ENCODE assay signal across 8 mouse cellular contexts in genomic region chrX:135752832-135753231, GRCm38 (mm10). TPM values are rescaled to one million over a fixed set of nuclear protein-coding genes. Genes with fewer than 3 reads are reported as not detected.
DNase-seq lines count a peak whose midpoint lies in the region; ATAC-seq and TF ChIP-seq lines count a peak whose summit lies in the region.

No protein-coding gene starts in this region.

- TF ChIP-seq CTCF in kidney, adult 2 months (conservative IDR thresholded peaks at IDR 0.05; ENCODE audit: insufficient read depth, insufficient read length, low read depth, low read length) = peak; percentile 72
- peak; percentile 60; the same call in 1 of the 2 replicates for TF ChIP-seq CTCF in testis, adult 2 months (IDR thresholded peaks at IDR 0.05; ENCODE audit: control insufficient read depth, insufficient read depth, insufficient replicate concordance, low read depth, low read length)

- no peak for TF ChIP-seq POLR2A in kidney, adult 2 months (IDR thresholded peaks at IDR 0.05; ENCODE audit: low read depth, low read length)
- no peak for TF ChIP-seq POLR2A in testis, adult 2 months (IDR thresholded peaks at IDR 0.05; ENCODE audit: control insufficient read depth, low read depth, low read length)

- no peak overlapping the region for H3K27ac ChIP-seq in midbrain, embryonic 10.5 days (replicated peaks)
- H3K27ac ChIP-seq in midbrain, embryonic 16.5 days (ENCODE audit: low read length) = no peak overlapping the region
- H3K27ac ChIP-seq in kidney, adult 2 months (ENCODE audit: insufficient read depth, low read depth, low read length) = no peak overlapping the region
- no peak overlapping the region for H3K27ac ChIP-seq in limb, embryonic 11.5 days (replicated peaks; ENCODE audit: low read depth, low read length)
- no peak overlapping the region for H3K27ac ChIP-seq in neural tube, embryonic 13.5 days (replicated peaks)
- H3K27ac ChIP-seq in testis, adult 2 months (ENCODE audit: control insufficient read depth, insufficient read depth, low read depth, low read length) = no peak overlapping the region

- H3K4me2 ChIP-seq in midbrain, embryonic 16.5 days (ENCODE audit: low read length) = no peak overlapping the region
- H3K4me2 ChIP-seq in limb, embryonic 11.5 days (ENCODE audit: low read depth, severe bottlenecking) = no peak overlapping the region
- no peak overlapping the region for H3K4me2 ChIP-seq in neural tube, embryonic 13.5 days

- no peaks in the 10 kb centered on the region for H3K9me3 ChIP-seq in midbrain, embryonic 10.5 days (replicated peaks)
- no peaks in the 10 kb centered on the region for H3K9me3 ChIP-seq in midbrain, embryonic 16.5 days (replicated peaks; ENCODE audit: control insufficient read depth, low read length, poor library complexity, severe bottlenecking)
- H3K9me3 ChIP-seq in limb, embryonic 11.5 days (ENCODE audit: control insufficient read depth, low read length) = no peaks in the 10 kb centered on the region
- H3K9me3 ChIP-seq in neural tube, embryonic 13.5 days = no peaks in the 10 kb centered on the region

- peaks cover 12% of the 10 kb centered on the region; the same call in 1 of the 2 replicates for H3K27me3 ChIP-seq in midbrain, embryonic 10.5 days (ENCODE audit: low read depth, poor library complexity, severe bottlenecking)
- H3K27me3 ChIP-seq in midbrain, embryonic 16.5 days (ENCODE audit: control insufficient read depth, insufficient read depth, low read depth, low read length) = no peaks in the 10 kb centered on the region
- H3K27me3 ChIP-seq in kidney, adult 2 months (replicated peaks; ENCODE audit: control insufficient read depth, insufficient read depth, low read length) = no peaks in the 10 kb centered on the region
- H3K27me3 ChIP-seq in limb, embryonic 11.5 days (ENCODE audit: control insufficient read depth, insufficient read depth, low read length) = no peaks in the 10 kb centered on the region
- H3K27me3 ChIP-seq in neural tube, embryonic 13.5 days = no peaks in the 10 kb centered on the region
- H3K27me3 ChIP-seq in testis, adult 2 months (ENCODE audit: control insufficient read depth, insufficient read depth, low read length) = no peaks in the 10 kb centered on the region

- H3K9ac ChIP-seq in midbrain, embryonic 16.5 days (ENCODE audit: low read depth, low read length) = no peak overlapping the region
- no peak overlapping the region for H3K9ac ChIP-seq in limb, embryonic 11.5 days (ENCODE audit: low read length)
- H3K9ac ChIP-seq in neural tube, embryonic 13.5 days = no peak overlapping the region

- WGBS in midbrain, embryonic 10.5 days = 0% methylated on average over 2 of the region's 2 CpGs
- 10% methylated on average over 2 of the region's 2 CpGs for WGBS in midbrain, embryonic 16.5 days
- 0% methylated on average over 2 of the region's 2 CpGs for WGBS in kidney, adult 2 months
- WGBS in limb, embryonic 11.5 days = 2% methylated on average over 2 of the region's 2 CpGs
- 0% methylated on average over 2 of the region's 2 CpGs for WGBS in neural tube, embryonic 13.5 days

- peak; percentile 57 for DNase-seq in midbrain, embryonic 10.5 days (ENCODE audit: low spot score)
- DNase-seq in cerebellum, postnatal 10 days = peak; percentile 82 to 85
- DNase-seq in frontal cortex, postnatal 36 days (ENCODE audit: low spot score in 2 of 2) = peak; percentile 66 to 78
- DNase-seq in kidney, adult 2 months = peak; percentile 71
- DNase-seq in limb, embryonic 11.5 days (ENCODE audit: low spot score) = peak; percentile 82

- no peaks in the 10 kb centered on the region for H3K4me1 ChIP-seq in midbrain, embryonic 10.5 days
- H3K4me1 ChIP-seq in midbrain, embryonic 16.5 days (ENCODE audit: control insufficient read depth, insufficient read depth, low read length) = no peaks in the 10 kb centered on the region
- H3K4me1 ChIP-seq in kidney, adult 2 months (ENCODE audit: control insufficient read depth, insufficient read depth, low read length) = no peaks in the 10 kb centered on the region
- H3K4me1 ChIP-seq in limb, embryonic 11.5 days (ENCODE audit: control insufficient read depth, insufficient read depth, low read length) = no peaks in the 10 kb centered on the region
- no peaks in the 10 kb centered on the region for H3K4me1 ChIP-seq in neural tube, embryonic 13.5 days (replicated peaks)
- H3K4me1 ChIP-seq in testis, adult 2 months (ENCODE audit: control insufficient read depth, insufficient read depth, low read length) = no peaks in the 10 kb centered on the region

- no peak for ATAC-seq in midbrain, embryonic 16.5 days
- ATAC-seq in limb, embryonic 11.5 days (ENCODE audit: insufficient number of reproducible peaks, low FRiP score, low TSS enrichment, low read depth) = no peak
- peak; percentile 67 for ATAC-seq in neural tube, embryonic 13.5 days (ENCODE audit: low read depth)

- H3K36me3 ChIP-seq in midbrain, embryonic 10.5 days = peaks cover 27% of the 10 kb centered on the region
- no peaks in the 10 kb centered on the region for H3K36me3 ChIP-seq in midbrain, embryonic 16.5 days (ENCODE audit: control insufficient read depth, insufficient read depth, low read length)
- H3K36me3 ChIP-seq in kidney, adult 2 months (ENCODE audit: control insufficient read depth, insufficient read depth, low read length) = no peaks in the 10 kb centered on the region
- H3K36me3 ChIP-seq in limb, embryonic 11.5 days (ENCODE audit: control insufficient read depth, insufficient read depth, low read length) = no peaks in the 10 kb centered on the region
- H3K36me3 ChIP-seq in neural tube, embryonic 13.5 days = peaks cover 19% of the 10 kb centered on the region
- no peaks in the 10 kb centered on the region for H3K36me3 ChIP-seq in testis, adult 2 months (ENCODE audit: control insufficient read depth, insufficient read depth, low read length)

- no peak overlapping the region for H3K4me3 ChIP-seq in midbrain, embryonic 10.5 days
- H3K4me3 ChIP-seq in midbrain, embryonic 16.5 days (ENCODE audit: low read depth, low read length) = no peak overlapping the region
- no peak overlapping the region for H3K4me3 ChIP-seq in kidney, adult 2 months (ENCODE audit: insufficient read depth, low read depth, low read length)
- no peak overlapping the region for H3K4me3 ChIP-seq in limb, embryonic 11.5 days (ENCODE audit: low read depth, low read length)
- H3K4me3 ChIP-seq in neural tube, embryonic 13.5 days = no peak overlapping the region
- H3K4me3 ChIP-seq in testis, adult 2 months (ENCODE audit: control insufficient read depth, low read depth, low read length) = no peak overlapping the region

RNA-seq across cellular contexts. Expression of gene Armcx5, which starts 10.3 kb away (rescaled TPM):
- polyA plus RNA-seq in midbrain, embryonic 10.5 days (2016; fragmentation: Nextera tagmentation; extraction: Ambion mirVana) = 9.0 and 9.3 TPM in 2 replicates
- 13.4 and 13.7 TPM in 2 replicates for polyA plus RNA-seq in midbrain, embryonic 16.5 days (2015; fragmentation: Nextera tagmentation; extraction: Ambion mirVana)
- polyA plus RNA-seq in kidney, adult 2 months (2012; rRNA removed) = 0.98 and 1.3 TPM in 2 replicates
- polyA plus RNA-seq in limb, embryonic 11.5 days (2014; fragmentation: Nextera tagmentation; extraction: Ambion mirVana) = 11.1 and 11.4 TPM in 2 replicates
- 10.8 and 12.0 TPM in 2 replicates for polyA plus RNA-seq in neural tube, embryonic 13.5 days (2015; fragmentation: Nextera tagmentation; extraction: Ambion mirVana)
- polyA plus RNA-seq in testis, adult 2 months (2012; rRNA removed) = 1.6 and 1.8 TPM in 2 replicates

RNA-seq across cellular contexts. Expression of gene Gprasp1, which starts 10.3 kb away (rescaled TPM):
- polyA plus RNA-seq in midbrain, embryonic 10.5 days (2016; fragmentation: Nextera tagmentation; extraction: Ambion mirVana) = 48.0 and 66.6 TPM in 2 replicates
- polyA plus RNA-seq in midbrain, embryonic 16.5 days (2015; fragmentation: Nextera tagmentation; extraction: Ambion mirVana) = 298 and 313 TPM in 2 replicates
- 11.5 and 11.7 TPM in 2 replicates for polyA plus RNA-seq in kidney, adult 2 months (2012; rRNA removed)
- polyA plus RNA-seq in limb, embryonic 11.5 days (2014; fragmentation: Nextera tagmentation; extraction: Ambion mirVana) = 60.6 and 70.6 TPM in 2 replicates
- polyA plus RNA-seq in neural tube, embryonic 13.5 days (2015; fragmentation: Nextera tagmentation; extraction: Ambion mirVana) = 136 and 140 TPM in 2 replicates
- polyA plus RNA-seq in testis, adult 2 months (2012; rRNA removed) = 6.5 and 8.3 TPM in 2 replicates

RNA-seq across cellular contexts. Expression of gene Tmsb15a, which starts 27.8 kb away (rescaled TPM):
- polyA plus RNA-seq in midbrain, embryonic 10.5 days (2016; fragmentation: Nextera tagmentation; extraction: Ambion mirVana) = not detected in 2 replicates
- polyA plus RNA-seq in midbrain, embryonic 16.5 days (2015; fragmentation: Nextera tagmentation; extraction: Ambion mirVana) = not detected in 2 replicates
- polyA plus RNA-seq in kidney, adult 2 months (2012; rRNA removed) = not detected in 2 replicates
- polyA plus RNA-seq in limb, embryonic 11.5 days (2014; fragmentation: Nextera tagmentation; extraction: Ambion mirVana) = not detected in 2 replicates
- polyA plus RNA-seq in neural tube, embryonic 13.5 days (2015; fragmentation: Nextera tagmentation; extraction: Ambion mirVana) = not detected in 2 replicates
- 44.3 and 77.7 TPM in 2 replicates for polyA plus RNA-seq in testis, adult 2 months (2012; rRNA removed)

RNA-seq across cellular contexts. Expression of gene Bhlhb9, which starts 44.6 kb away (rescaled TPM):
- polyA plus RNA-seq in midbrain, embryonic 10.5 days (2016; fragmentation: Nextera tagmentation; extraction: Ambion mirVana) = 46.6 and 54.3 TPM in 2 replicates
- 129 and 136 TPM in 2 replicates for polyA plus RNA-seq in midbrain, embryonic 16.5 days (2015; fragmentation: Nextera tagmentation; extraction: Ambion mirVana)
- 2.2 and 3.3 TPM in 2 replicates for polyA plus RNA-seq in kidney, adult 2 months (2012; rRNA removed)
- 65.4 and 68.1 TPM in 2 replicates for polyA plus RNA-seq in limb, embryonic 11.5 days (2014; fragmentation: Nextera tagmentation; extraction: Ambion mirVana)
- polyA plus RNA-seq in neural tube, embryonic 13.5 days (2015; fragmentation: Nextera tagmentation; extraction: Ambion mirVana) = 106 TPM in 2 replicates
- polyA plus RNA-seq in testis, adult 2 months (2012; rRNA removed) = 2.0 and 2.1 TPM in 2 replicates

RNA-seq across cellular contexts. Expression of gene Tcp11x2, which starts 59.2 kb away (rescaled TPM):
- polyA plus RNA-seq in midbrain, embryonic 10.5 days (2016; fragmentation: Nextera tagmentation; extraction: Ambion mirVana) = not detected in 2 replicates
- not detected in 2 replicates for polyA plus RNA-seq in midbrain, embryonic 16.5 days (2015; fragmentation: Nextera tagmentation; extraction: Ambion mirVana)
- polyA plus RNA-seq in kidney, adult 2 months (2012; rRNA removed) = not detected in 2 replicates
- polyA plus RNA-seq in limb, embryonic 11.5 days (2014; fragmentation: Nextera tagmentation; extraction: Ambion mirVana) = 0.08 TPM in 1 of 2 replicates, not detected in the other
- polyA plus RNA-seq in neural tube, embryonic 13.5 days (2015; fragmentation: Nextera tagmentation; extraction: Ambion mirVana) = not detected in 2 replicates
- 13.4 and 19.5 TPM in 2 replicates for polyA plus RNA-seq in testis, adult 2 months (2012; rRNA removed)

Comparison
In these comparisons a context has a peak if more than half of its experiments do, and no peak if none do; other contexts are left out.
1. RNA of gene Tmsb15a, which starts 27.8 kb away (polyA plus RNA-seq): 44.3 to 77.7 TPM in testis, adult 2 months; not detected in neural tube, embryonic 13.5 days, not detected in midbrain, embryonic 10.5 days, not detected in midbrain, embryonic 16.5 days, not detected in kidney, adult 2 months and not detected in limb, embryonic 11.5 days; every median in the first group is over 10 times any median in the second.
2. Peak in every context shown above with its lines, with median percentiles within 50 percentile points of each other: DNase-seq.